Mouse (Mus musculus): ENCODE measurements around the gene Ube2e2.

GRCm38 (mm10) chr14:18778993-18779675, 114.9 kb downstream of the Ube2e2 start:
- no peak for TF ChIP-seq CTCF (IDR thresholded peaks at IDR 0.05; ENCODE audit: insufficient read depth, low read length)
- TF ChIP-seq POLR2A (IDR thresholded peaks at IDR 0.05; ENCODE audit: borderline replicate concordance, extremely low read depth, low read depth, low read length), result no peak
